Mouse (Mus musculus) spleen, adult 12 weeks (tissue): ENCODE measurements around the gene Mtmr12.

Source experiments
- DNase-seq: peaks from one replicate; pipeline ENCODE4 v3.0.0; 2022; ENCODE audit warnings: low spot score

Mtmr12 gene

GRCm38 (mm10) chr15:12321788-12322621, 117.2 kb downstream of the Mtmr12 start, which contains the start of gene 1810049J17Rik:
1810049J17Rik (minus strand) TSS chr15:12321899.
- DNase-seq, result peak; percentile 45

GRCm38 (mm10) chr15:12322676-12323402, 118.0 kb downstream of the Mtmr12 start:
- DNase-seq, result no peak
